Mouse (Mus musculus) C2C12 (cell line): ENCODE data around the gene Olfr766-ps1. TPM values are rescaled to one million over a fixed set of nuclear protein-coding genes. Genes with fewer than 3 reads are reported as not detected.
"Not testable (repeated sequence)": the region's sequence is repeated elsewhere in the genome, so short reads cannot be mapped to it uniquely, and the experiment has no call there.

Experiments
- H3K27me3 ChIP-seq: one replicate; pipeline ENCODE4 v1.6.1; 2011; ENCODE audit not compliant: control insufficient read depth, insufficient read depth, insufficient read length
- H3K36me3 ChIP-seq: one replicate; pipeline ENCODE4 v1.6.1; 2011; ENCODE audit not compliant: control insufficient read depth, insufficient read depth
- H3K4me3 ChIP-seq: one replicate; pipeline ENCODE4 v1.5.1; 2011; ENCODE audit warnings: mild to moderate bottlenecking, control low read depth; ENCODE audit not compliant: poor library complexity, insufficient read depth, severe bottlenecking
- H3K79me2 ChIP-seq: one replicate; pipeline ENCODE4 v1.6.1; 2011; ENCODE audit not compliant: control insufficient read depth, insufficient read depth
- H3K79me3 ChIP-seq: one replicate; pipeline ENCODE4 v1.6.1; 2011; ENCODE audit warnings: low read depth, control low read depth
- H3ac ChIP-seq: one replicate; pipeline ENCODE3; 2011; ENCODE audit warnings: low read depth; ENCODE audit not compliant: control insufficient read depth, insufficient read length
- CEBPB ChIP-seq: IDR thresholded peaks from one replicate; pipeline ENCODE4 v1.6.1; 2011; ENCODE audit warnings: low read depth, mild to moderate bottlenecking, control low read depth, moderate library complexity
- CTCF ChIP-seq: IDR thresholded peaks from one replicate; pipeline ENCODE4 v1.5.1; 2011; ENCODE audit not compliant: control insufficient read depth, insufficient read depth, insufficient read length
- FOSL1 ChIP-seq: IDR thresholded peaks from one replicate; pipeline ENCODE4 v1.8.0; 2011; ENCODE audit warnings: mild to moderate bottlenecking, low read length; ENCODE audit not compliant: poor library complexity, insufficient read depth, severe bottlenecking
- MAX ChIP-seq: IDR thresholded peaks from one replicate; pipeline ENCODE4 v1.6.1; 2011; ENCODE audit warnings: mild to moderate bottlenecking, control low read depth
- MYOD1 ChIP-seq: IDR thresholded peaks from one replicate; pipeline ENCODE4 v1.6.1; 2011; ENCODE audit warnings: low read depth; ENCODE audit not compliant: control insufficient read depth, insufficient read length
- MYOG ChIP-seq: IDR thresholded peaks from one replicate; pipeline ENCODE4 v1.6.1; 2011; ENCODE audit not compliant: control insufficient read depth, insufficient read length; ENCODE audit errors: extremely low read depth
- USF1 ChIP-seq: IDR thresholded peaks from one replicate; pipeline ENCODE4 v1.6.1; 2011; ENCODE audit warnings: low read depth, mild to moderate bottlenecking, control low read depth, moderate library complexity
- long read RNA-seq, 2 experiments: library from polyadenylated mRNA; unstranded; transcript quantifications; one replicate each; pipeline ENCODE4 v2.0.0; 2019 to 2020
- polyA plus RNA-seq: library from polyadenylated mRNA; unstranded; fragments of >200 nt; fragmentation: generic; extraction: Trizol; gene quantifications from one replicate; pipeline ENCODE4 v1.2.1, GENCODE M21; 2012; ENCODE audit warnings: missing spikeins

The Olfr766-ps1 gene
- polyA plus RNA-seq = not detected
- long read RNA-seq, experiment 1 = 0 reads
- long read RNA-seq, experiment 2 = 0 reads

DNA sequence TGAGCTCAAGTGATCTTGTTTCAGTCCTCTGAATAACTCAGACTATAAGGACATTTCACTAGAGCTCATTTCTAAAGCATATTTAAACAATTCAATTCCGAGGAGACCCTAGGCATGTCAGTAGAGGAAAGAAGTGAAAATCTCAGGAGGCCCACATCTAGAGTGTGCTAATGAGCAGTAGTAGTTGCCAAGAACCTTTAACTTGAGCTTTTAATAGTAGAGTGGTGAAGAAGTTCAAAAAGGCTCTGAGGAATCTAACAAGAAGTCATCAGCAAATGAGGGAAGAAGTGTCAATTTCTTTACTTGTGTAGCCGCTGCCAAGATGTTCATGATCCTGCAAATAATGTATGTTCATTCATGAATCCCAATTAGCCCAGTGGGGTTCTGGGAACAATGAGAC lies at the start of gene Olfr766-ps1:
Gene Olfr766-ps1, minus strand, starts transcription at position 101 of the 400 bp plus-strand sequence.
- Histone ChIP-seq H3K36me3 (no peaks in the 10 kb centered on the region), H3ac (no peak within 1 kb of the TSS), H3K4me3 (no peak within 1 kb of the TSS), H3K79me2 (no peaks in the 10 kb centered on the region), H3K79me3 (no peaks in the 10 kb centered on the region), H3K27me3 (no peaks in the 10 kb centered on the region)
- TF ChIP-seq MAX (no peak), MYOD1 (no peak), FOSL1 (no peak), USF1 (no peak), MYOG (no peak), CEBPB (no peak), CTCF (no peak)

DNA sequence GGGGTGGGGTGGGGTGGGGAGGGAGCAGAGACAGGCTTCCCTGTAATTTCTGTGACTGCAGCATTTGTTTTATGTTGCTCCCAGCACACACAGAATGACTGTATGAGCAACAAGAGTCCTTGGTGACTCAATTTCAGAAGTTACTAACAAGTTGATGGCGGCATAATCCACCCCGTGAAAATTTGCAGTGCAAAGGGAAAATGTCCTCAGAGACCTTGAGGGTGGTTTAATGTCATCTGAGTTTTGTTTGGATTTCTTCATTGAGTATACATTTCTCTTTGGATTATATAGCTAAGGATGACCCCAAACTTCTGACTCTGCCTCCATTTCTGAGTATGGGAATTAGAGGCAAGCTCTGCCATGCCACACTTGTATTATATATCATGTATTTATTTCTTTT lies 49.0 kb upstream of the Olfr766-ps1 start, which contains the start of gene Olfr769:
Gene Olfr769, minus strand, starts transcription at position 101 of the 400 bp plus-strand sequence.
- Histone ChIP-seq H3K4me3 (no peak within 1 kb of the TSS), H3K27me3 (no peaks in the 10 kb centered on the region), H3K79me2 (no peaks in the 10 kb centered on the region), H3K36me3 (no peaks in the 10 kb centered on the region), H3ac (no peak within 1 kb of the TSS), H3K79me3 (no peaks in the 10 kb centered on the region)
- no peak for TF ChIP-seq MYOD1
- no peak for TF ChIP-seq FOSL1

DNA sequence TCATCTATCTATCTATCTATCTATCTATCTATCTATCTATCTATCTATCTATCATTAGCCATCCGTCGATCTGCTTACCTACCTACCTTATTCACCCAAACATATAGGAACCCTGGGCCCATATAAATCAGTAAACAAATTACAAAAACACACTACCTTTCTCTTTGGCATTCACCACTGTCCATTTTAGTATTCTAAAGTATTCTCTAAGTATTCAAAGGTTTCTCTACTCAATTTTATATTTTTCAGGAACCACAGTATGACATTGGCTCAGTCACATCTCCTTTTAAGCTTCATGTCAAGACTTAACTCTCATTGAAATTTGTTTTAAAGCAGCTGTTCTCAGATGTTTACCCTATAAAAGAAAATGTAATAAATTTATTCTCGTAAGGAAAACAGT lies 46.4 kb upstream of the Olfr766-ps1 start:
- Histone ChIP-seq H3K36me3 (no peaks in the 10 kb centered on the region), H3ac (no peak overlapping the region), H3K79me2 (no peaks in the 10 kb centered on the region), H3K27me3 (no peaks in the 10 kb centered on the region), H3K79me3 (no peaks in the 10 kb centered on the region), H3K4me3 (no peak overlapping the region)
- TF ChIP-seq CTCF = no peak
- no peak for TF ChIP-seq FOSL1
- TF ChIP-seq MYOG = no peak
- TF ChIP-seq CEBPB = no peak
- no peak for TF ChIP-seq MYOD1
- TF ChIP-seq MAX = no peak
- TF ChIP-seq USF1 = no peak

DNA sequence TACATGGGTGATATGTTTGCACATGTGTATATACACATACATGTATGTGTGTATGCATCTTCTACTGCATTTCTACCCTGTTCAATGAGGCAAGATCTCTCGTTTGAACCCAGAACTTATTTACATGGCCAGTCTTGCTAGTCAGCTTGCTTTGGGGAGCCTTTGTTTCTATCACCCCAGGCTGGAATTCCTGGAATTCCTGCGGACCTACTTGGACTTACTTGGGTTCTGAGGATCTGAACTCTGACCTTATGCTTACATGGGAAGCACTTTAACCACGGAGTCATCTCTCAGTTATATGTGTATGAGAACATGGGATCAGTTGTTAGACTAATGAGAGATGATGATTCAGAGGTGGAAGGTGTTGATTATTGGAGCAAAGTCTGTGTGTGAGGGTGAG lies 32.5 kb upstream of the Olfr766-ps1 start:
- no peak for TF ChIP-seq MYOG
- TF ChIP-seq FOSL1 = no peak
- TF ChIP-seq MYOD1 = no peak
- TF ChIP-seq MAX = no peak
- no peak for TF ChIP-seq CEBPB
- TF ChIP-seq CTCF = no peak
- TF ChIP-seq USF1 = no peak
- Histone ChIP-seq H3K79me3 (no peaks in the 10 kb centered on the region), H3K79me2 (no peaks in the 10 kb centered on the region), H3K4me3 (no peak overlapping the region), H3K27me3 (no peaks in the 10 kb centered on the region), H3ac (no peak overlapping the region), H3K36me3 (no peaks in the 10 kb centered on the region)

GRCm38 (mm10) chr10:129099275-129099674 lies 30.5 kb upstream of the Olfr766-ps1 start, which contains the start of gene Olfr768:
TSS of gene Olfr768 (minus strand) at chr10:129099375.
- Histone ChIP-seq H3ac (no peak within 1 kb of the TSS), H3K79me3 (no peaks in the 10 kb centered on the region), H3K4me3 (no peak within 1 kb of the TSS), H3K36me3 (no peaks in the 10 kb centered on the region), H3K27me3 (no peaks in the 10 kb centered on the region), H3K79me2 (no peaks in the 10 kb centered on the region)
- TF ChIP-seq CTCF (no peak), FOSL1 (no peak), CEBPB (no peak), MAX (no peak), USF1 (no peak), MYOD1 (no peak), MYOG (no peak)

DNA sequence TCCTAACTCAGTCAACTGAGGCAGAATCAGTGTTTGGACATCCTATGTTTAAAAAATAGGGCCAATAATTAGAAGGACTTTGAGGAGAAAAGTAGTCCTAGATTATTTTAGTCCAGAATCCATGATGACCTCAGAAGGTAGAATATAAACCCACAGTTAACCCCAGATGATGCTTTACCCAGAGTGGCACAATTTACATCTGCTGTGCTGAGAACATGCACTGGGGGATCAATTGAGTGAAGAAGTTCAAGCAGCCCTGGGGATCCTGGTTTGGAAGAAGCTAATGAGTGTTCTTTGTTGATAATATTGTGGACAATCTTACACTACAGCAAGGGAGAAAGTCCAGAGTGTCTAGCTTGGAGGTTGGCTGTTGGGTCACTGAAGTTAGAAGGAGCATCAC lies 14.0 kb upstream of the Olfr766-ps1 start, which contains the start of gene Olfr767:
Gene Olfr767, minus strand, starts transcription at position 101 of the 400 bp plus-strand sequence.
- H3K27me3 ChIP-seq, H3K79me2 ChIP-seq, H3K4me3 ChIP-seq, H3K79me3 ChIP-seq, H3ac ChIP-seq, H3K36me3 ChIP-seq: not testable (repeated sequence)

GRCm38 (mm10) chr10:129049898-129050297 lies 18.9 kb downstream of the Olfr766-ps1 start, which contains the start of gene Olfr765:
TSS of gene Olfr765 (minus strand) at chr10:129049998.
- not testable (repeated sequence) for H3ac ChIP-seq, H3K27me3 ChIP-seq, H3K79me2 ChIP-seq, H3K4me3 ChIP-seq, H3K36me3 ChIP-seq, H3K79me3 ChIP-seq
